Mouse (Mus musculus): Measurements from ENCODE around the gene Foxi2.

- no peak for TF ChIP-seq POLR2A (IDR thresholded peaks at IDR 0.05; ENCODE audit: low read depth, low read length)
- no peak for TF ChIP-seq TCF12 (IDR thresholded peaks at IDR 0.05; ENCODE audit: low read depth, low read length)
- peak in 1 of 2 experiments; percentile 32; a peak in 1 of 4 replicates for TF ChIP-seq CTCF (conservative IDR thresholded peaks at IDR 0.05 in 1 of 2, IDR thresholded peaks at IDR 0.05 in 1 of 2; ENCODE audit: low read depth in 2 of 2, low read length in 2 of 2)
- no peak for TF ChIP-seq USF1 (IDR thresholded peaks at IDR 0.05; ENCODE audit: low read depth, low read length)
- no peak for TF ChIP-seq ZMIZ1 (IDR thresholded peaks at IDR 0.05; ENCODE audit: low read depth, low read length)
- TF ChIP-seq TBP (conservative IDR thresholded peaks at IDR 0.05; ENCODE audit: low read depth, low read length) = no peak
Observed at GRCm38 (mm10) chr7:135394436-135394835, 15.7 kb upstream of the Foxi2 start.
